Mouse (Mus musculus) G1E (cell line): ENCODE measurements around the gene Tubb4b. TPM values are rescaled to one million over a fixed set of nuclear protein-coding genes. Genes with fewer than 3 reads are reported as not detected.

Experiments
- ATAC-seq: 2 replicates; pipeline ENCODE4 v1.8.0; 2016; ENCODE audit warnings: mild to moderate bottlenecking; ENCODE audit not compliant: insufficient number of reproducible peaks, poor library complexity, low FRiP score, severe bottlenecking; ENCODE audit errors: extremely low read depth
- DNase-seq: peaks from one replicate; pipeline ENCODE4 v3.0.0; 2012; ENCODE audit warnings: low spot score
- H3K27me3 ChIP-seq: 2 replicates; pipeline ENCODE4 v1.6.1; 2012; ENCODE audit warnings: mild to moderate bottlenecking, low read length, inconsistent platforms; ENCODE audit not compliant: insufficient read depth
- H3K36me3 ChIP-seq: replicated peaks from 2 replicates; pipeline ENCODE3; 2012; ENCODE audit warnings: mild to moderate bottlenecking, inconsistent platforms
- H3K4me1 ChIP-seq: 2 replicates; pipeline ENCODE4 v1.6.1; 2012; ENCODE audit warnings: low read depth, low read length, inconsistent platforms, mixed read lengths; ENCODE audit not compliant: insufficient read depth
- H3K4me3 ChIP-seq: 2 replicates; pipeline ENCODE4 v1.5.1; 2012; ENCODE audit warnings: low read depth, mild to moderate bottlenecking, inconsistent platforms, low read length, moderate library complexity, mixed read lengths
- H3K9me3 ChIP-seq: replicated peaks from 2 replicates; pipeline ENCODE4 v1.6.1; 2012; ENCODE audit warnings: inconsistent platforms
- CTCF ChIP-seq: IDR thresholded peaks from 2 replicates; pipeline ENCODE4 v1.5.1; 2012; ENCODE audit warnings: low read depth, low read length, inconsistent platforms, mixed read lengths
- GATA1 ChIP-seq: IDR thresholded peaks from 2 replicates; pipeline ENCODE4 v1.6.1; 2012; ENCODE audit warnings: borderline replicate concordance, low read length, inconsistent platforms, mixed read lengths
- GATA2 ChIP-seq: IDR thresholded peaks from 2 replicates; pipeline ENCODE4 v1.6.1; 2012; ENCODE audit warnings: low read depth, low read length, inconsistent platforms, borderline replicate concordance
- POLR2AphosphoS5 ChIP-seq: IDR thresholded peaks from 2 replicates; pipeline ENCODE4 v1.6.1; 2012; ENCODE audit warnings: low read depth, low read length, inconsistent platforms; ENCODE audit not compliant: insufficient replicate concordance
- TAL1 ChIP-seq: conservative IDR thresholded peaks from 2 replicates; pipeline ENCODE4 v1.6.1; 2012; ENCODE audit warnings: low read depth, low read length, inconsistent platforms, mixed read lengths
- polyA plus RNA-seq: library from polyadenylated mRNA; stranded (reverse); fragments of >175 nt; gene quantifications from 2 replicates; pipeline ENCODE4 v1.2.3, GENCODE M21; 2012
- total RNA-seq, 2 experiments: library from RNA; stranded (forward) in 1 of 2; stranded (reverse) in 1 of 2; fragments of 200-1000 nt in 1 of 2; fragments of >200 nt in 1 of 2; fragmentation: Nextera tagmentation in 1 of 2; gene quantifications; 2 replicates each; pipeline ENCODE4 v1.2.3; 2014 to 2017

Tubb4b gene
- total and polyA plus RNA-seq, 3 experiments: 427 to 799 (median 639) TPM

- DNase-seq (no peak), ATAC-seq (no peak)
- TF ChIP-seq GATA2 (no peak), POLR2AphosphoS5 (no peak), TAL1 (no peak), GATA1 (no peak), CTCF (no peak)
- Histone ChIP-seq H3K4me1 (peaks cover 91% of the 10 kb centered on the region), H3K9me3 (no peaks in the 10 kb centered on the region), H3K27me3 (peaks cover 22% of the 10 kb centered on the region), H3K4me3 (no peak overlapping the region), H3K36me3 (peaks cover 7% of the 10 kb centered on the region)
Measured at GRCm38 (mm10) chr2:25229582-25229981, 5.1 kb upstream of the Tubb4b start.

GRCm38 (mm10) chr2:25228995-25229530, 4.6 kb upstream of the Tubb4b start:
- H3K4me1 ChIP-seq: peaks cover 85% of the 10 kb centered on the region
- peaks cover 22% of the 10 kb centered on the region for H3K27me3 ChIP-seq

DNA sequence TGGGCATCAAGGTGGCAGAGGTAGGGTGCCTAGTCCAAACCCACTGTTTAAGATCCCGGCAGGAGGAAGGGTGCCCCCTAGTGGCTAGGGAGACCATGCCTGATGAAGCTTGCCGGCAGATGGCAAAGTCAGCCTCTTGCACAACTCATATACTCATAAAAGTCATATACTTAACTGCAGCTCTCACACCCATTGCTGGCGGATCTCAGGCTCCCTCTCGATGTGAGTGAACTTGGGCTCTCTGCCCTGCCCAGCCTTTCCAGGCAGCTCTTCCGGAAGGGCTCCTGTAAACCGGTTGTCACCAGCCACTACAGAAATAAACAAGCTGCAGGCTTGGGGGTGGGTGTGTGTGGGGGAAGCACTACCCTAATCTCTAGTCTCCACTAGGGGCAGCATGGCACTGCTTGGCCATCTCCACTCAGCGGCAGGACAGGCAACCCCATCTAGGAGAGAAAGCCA, 4.0 kb upstream of the Tubb4b start:
- Histone ChIP-seq H3K4me1 (peaks cover 79% of the 10 kb centered on the region), H3K36me3 (peaks cover 15% of the 10 kb centered on the region), H3K4me3 (peak overlapping the region; percentile 62; the same call in 1 of the 2 replicates), H3K9me3 (no peaks in the 10 kb centered on the region), H3K27me3 (peaks cover 22% of the 10 kb centered on the region)
- DNase-seq (peak; percentile 75), ATAC-seq (0 out of 2 replicates have a peak, but pooled peaks have one; percentile 24)
- TF ChIP-seq GATA1: no peak
- no peak for TF ChIP-seq POLR2AphosphoS5
- TF ChIP-seq CTCF: peak; percentile 67
- no peak for TF ChIP-seq TAL1
- no peak for TF ChIP-seq GATA2

More at GRCm38 (mm10) chr2:25228995-25229530, 4.6 kb upstream of the Tubb4b start:
- Histone ChIP-seq H3K9me3 (no peaks in the 10 kb centered on the region), H3K4me3 (no peak overlapping the region; the same call in 1 of the 2 replicates), H3K36me3 (peaks cover 9% of the 10 kb centered on the region)
- ATAC-seq (no peak), DNase-seq (no peak)
- TF ChIP-seq CTCF (no peak), TAL1 (no peak), GATA1 (no peak), POLR2AphosphoS5 (no peak), GATA2 (no peak)

DNA sequence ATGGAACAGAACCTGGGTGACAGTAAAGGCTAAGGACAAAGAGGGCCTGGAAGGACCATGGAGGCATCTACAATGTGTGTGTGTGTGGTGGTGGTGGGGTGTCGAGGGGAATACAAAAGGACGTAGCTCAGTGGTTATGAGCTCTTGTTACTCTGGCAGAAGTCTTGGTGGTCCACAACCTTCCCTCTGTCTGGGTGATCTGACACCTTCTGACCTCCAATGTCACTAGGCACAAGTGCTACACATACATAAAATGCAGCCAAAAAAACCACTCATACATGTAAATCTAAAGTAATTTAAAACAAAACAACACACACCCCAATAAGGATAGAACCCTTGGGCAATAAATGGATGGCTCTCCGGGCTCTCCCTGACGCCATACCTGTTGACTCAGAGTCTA, 2.9 kb upstream of the Tubb4b start:
- no peak for ATAC-seq
- no peak overlapping the region for H3K4me3 ChIP-seq
- TF ChIP-seq POLR2AphosphoS5 (no peak), GATA2 (no peak), CTCF (no peak)
- DNase-seq: no peak
- H3K4me1 ChIP-seq: peaks cover 69% of the 10 kb centered on the region
- peaks cover 22% of the 10 kb centered on the region for H3K27me3 ChIP-seq
- H3K36me3 ChIP-seq: peaks cover 20% of the 10 kb centered on the region
- H3K9me3 ChIP-seq: no peaks in the 10 kb centered on the region

DNA sequence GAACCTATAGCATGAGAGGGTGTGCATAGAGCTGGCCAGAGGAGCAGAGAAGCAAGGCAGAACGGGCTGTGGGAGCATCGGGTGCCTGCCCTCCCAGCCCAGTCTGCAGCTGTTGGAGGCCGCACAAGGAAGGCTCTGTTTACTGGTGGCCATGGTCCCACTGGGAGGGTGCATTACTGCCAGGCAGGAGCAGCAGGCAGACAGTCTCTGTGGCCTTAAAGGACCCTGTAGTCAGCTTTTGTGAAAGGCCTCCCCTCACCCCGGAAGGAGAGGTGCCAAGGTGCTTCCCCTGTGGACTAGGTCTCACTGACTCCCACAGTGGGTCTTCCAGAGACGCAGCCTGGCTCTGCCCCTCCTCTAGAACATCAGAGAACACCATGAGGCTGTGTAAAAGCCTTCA, 2.4 kb upstream of the Tubb4b start:
- Histone ChIP-seq H3K4me3 (no peak overlapping the region), H3K9me3 (no peaks in the 10 kb centered on the region), H3K36me3 (peaks cover 25% of the 10 kb centered on the region), H3K4me1 (peaks cover 69% of the 10 kb centered on the region), H3K27me3 (peaks cover 19% of the 10 kb centered on the region)
- DNase-seq (no peak), ATAC-seq (no peak)
- TF ChIP-seq CTCF (no peak), GATA1 (no peak), GATA2 (no peak), POLR2AphosphoS5 (no peak), TAL1 (no peak)

GRCm38 (mm10) chr2:25225811-25226379, 1.4 kb upstream of the Tubb4b start:
- H3K4me1 ChIP-seq: peaks cover 67% of the 10 kb centered on the region

More at GRCm38 (mm10) chr2:25225811-25226379, 1.4 kb upstream of the Tubb4b start:
- H3K27me3 ChIP-seq: peaks cover 10% of the 10 kb centered on the region
- no peaks in the 10 kb centered on the region for H3K9me3 ChIP-seq
- ATAC-seq (no peak), DNase-seq (no peak)
- TF ChIP-seq GATA2: no peak
- TF ChIP-seq TAL1: no peak
- TF ChIP-seq POLR2AphosphoS5: no peak
- TF ChIP-seq GATA1: no peak
- peak overlapping the region; percentile 93; the same call in 1 of the 2 replicates for H3K4me3 ChIP-seq
- H3K36me3 ChIP-seq: peaks cover 31% of the 10 kb centered on the region
